Mouse (Mus musculus): ENCODE data around the gene 2310034C09Rik. TPM values are rescaled to one million over a fixed set of nuclear protein-coding genes. Genes with fewer than 3 reads are reported as not detected.
A peak's percentile ranks its signal among the peaks of the same experiment; 100 is the strongest.
"Not testable (repeated sequence)": the region's sequence is repeated elsewhere in the genome, so short reads cannot be mapped to it uniquely, and the experiment has no call there.

2310034C09Rik gene
- polyA plus RNA-seq (2012; rRNA removed), result not detected in 2 replicates

GRCm38 (mm10) chr16:88758547-88758946 is at the start of gene 2310034C09Rik:
Gene 2310034C09Rik (plus strand): TSS chr16:88758847.
- H3K27ac ChIP-seq (ENCODE audit: insufficient read depth, low read length); H3K4me3 ChIP-seq (ENCODE audit: insufficient read depth, low read length); H3K4me1 ChIP-seq (ENCODE audit: control insufficient read depth, insufficient read depth, low read length): not testable (repeated sequence)

- no peak for TF ChIP-seq CTCF (IDR thresholded peaks at IDR 0.05; ENCODE audit: extremely low read depth, insufficient read depth, low read length)
- TF ChIP-seq POLR2A (IDR thresholded peaks at IDR 0.05; ENCODE audit: extremely low read depth, insufficient read depth, low read length), result no peak
- H3K27ac ChIP-seq (ENCODE audit: insufficient read depth, low read length), result no peak overlapping the region
- no peak overlapping the region for H3K4me3 ChIP-seq (ENCODE audit: insufficient read depth, low read length)
- H3K4me1 ChIP-seq (ENCODE audit: control insufficient read depth, insufficient read depth, low read length), result no peaks in the 10 kb centered on the region
These were observed 47.9 kb upstream of the 2310034C09Rik start for GRCm38 (mm10) chr16:88710757-88711156.

GRCm38 (mm10) chr16:88711245-88711644 is 47.4 kb upstream of the 2310034C09Rik start:
- Histone ChIP-seq H3K4me3 (ENCODE audit: insufficient read depth, low read length) (no peak overlapping the region), H3K4me1 (ENCODE audit: control insufficient read depth, insufficient read depth, low read length) (no peaks in the 10 kb centered on the region), H3K27ac (ENCODE audit: insufficient read depth, low read length) (no peak overlapping the region)
- TF ChIP-seq POLR2A (IDR thresholded peaks at IDR 0.05; ENCODE audit: extremely low read depth, insufficient read depth, low read length) (no peak), CTCF (IDR thresholded peaks at IDR 0.05; ENCODE audit: extremely low read depth, insufficient read depth, low read length) (0 out of 2 replicates have a peak, but pooled peaks have one; percentile 15)

GRCm38 (mm10) chr16:88716549-88716948 is 42.1 kb upstream of the 2310034C09Rik start:
- Histone ChIP-seq H3K27ac (ENCODE audit: insufficient read depth, low read length) (no peak overlapping the region), H3K4me3 (ENCODE audit: insufficient read depth, low read length) (no peak overlapping the region), H3K4me1 (ENCODE audit: control insufficient read depth, insufficient read depth, low read length) (no peaks in the 10 kb centered on the region)
- no peak for TF ChIP-seq CTCF (IDR thresholded peaks at IDR 0.05; ENCODE audit: extremely low read depth, insufficient read depth, low read length)
- TF ChIP-seq POLR2A (IDR thresholded peaks at IDR 0.05; ENCODE audit: extremely low read depth, insufficient read depth, low read length), result no peak

GRCm38 (mm10) chr16:88720031-88720430 is 38.6 kb upstream of the 2310034C09Rik start:
- Histone ChIP-seq H3K4me1 (ENCODE audit: control insufficient read depth, insufficient read depth, low read length) (no peaks in the 10 kb centered on the region), H3K4me3 (ENCODE audit: insufficient read depth, low read length) (no peak overlapping the region), H3K27ac (ENCODE audit: insufficient read depth, low read length) (no peak overlapping the region)
- TF ChIP-seq CTCF (IDR thresholded peaks at IDR 0.05; ENCODE audit: extremely low read depth, insufficient read depth, low read length) (no peak), POLR2A (IDR thresholded peaks at IDR 0.05; ENCODE audit: extremely low read depth, insufficient read depth, low read length) (no peak)

GRCm38 (mm10) chr16:88728812-88729275 is 29.8 kb upstream of the 2310034C09Rik start, which contains the start of gene Krtap13-1:
Gene Krtap13-1 (plus strand): TSS chr16:88728862.
- Histone ChIP-seq H3K4me3 (ENCODE audit: insufficient read depth, low read length) (no peak within 1 kb of the TSS), H3K27ac (ENCODE audit: insufficient read depth, low read length) (no peak within 1 kb of the TSS), H3K4me1 (ENCODE audit: control insufficient read depth, insufficient read depth, low read length) (no peaks in the 10 kb centered on the region)
- no peak for TF ChIP-seq CTCF (IDR thresholded peaks at IDR 0.05; ENCODE audit: extremely low read depth, insufficient read depth, low read length)
- TF ChIP-seq POLR2A (IDR thresholded peaks at IDR 0.05; ENCODE audit: extremely low read depth, insufficient read depth, low read length), result no peak

- Histone ChIP-seq H3K27ac (ENCODE audit: insufficient read depth, low read length) (no peak overlapping the region), H3K4me3 (ENCODE audit: insufficient read depth, low read length) (no peak overlapping the region), H3K4me1 (ENCODE audit: control insufficient read depth, insufficient read depth, low read length) (no peaks in the 10 kb centered on the region)
- TF ChIP-seq POLR2A (IDR thresholded peaks at IDR 0.05; ENCODE audit: extremely low read depth, insufficient read depth, low read length), result no peak
- no peak for TF ChIP-seq CTCF (IDR thresholded peaks at IDR 0.05; ENCODE audit: extremely low read depth, insufficient read depth, low read length)
These were observed 23.3 kb upstream of the 2310034C09Rik start for GRCm38 (mm10) chr16:88735391-88735790.

- no peak for TF ChIP-seq CTCF (IDR thresholded peaks at IDR 0.05; ENCODE audit: extremely low read depth, insufficient read depth, low read length)
- no peak for TF ChIP-seq POLR2A (IDR thresholded peaks at IDR 0.05; ENCODE audit: extremely low read depth, insufficient read depth, low read length)
- Histone ChIP-seq H3K4me3 (ENCODE audit: insufficient read depth, low read length) (no peak overlapping the region), H3K4me1 (ENCODE audit: control insufficient read depth, insufficient read depth, low read length) (no peaks in the 10 kb centered on the region), H3K27ac (ENCODE audit: insufficient read depth, low read length) (no peak overlapping the region)
These were observed 13.8 kb upstream of the 2310034C09Rik start for GRCm38 (mm10) chr16:88744750-88745340.

- Histone ChIP-seq H3K27ac (ENCODE audit: insufficient read depth, low read length) (no peak overlapping the region), H3K4me1 (ENCODE audit: control insufficient read depth, insufficient read depth, low read length) (no peaks in the 10 kb centered on the region), H3K4me3 (ENCODE audit: insufficient read depth, low read length) (no peak overlapping the region)
- TF ChIP-seq POLR2A (IDR thresholded peaks at IDR 0.05; ENCODE audit: extremely low read depth, insufficient read depth, low read length) (no peak), CTCF (IDR thresholded peaks at IDR 0.05; ENCODE audit: extremely low read depth, insufficient read depth, low read length) (no peak)
These were observed 10.7 kb upstream of the 2310034C09Rik start for GRCm38 (mm10) chr16:88747943-88748342.

- H3K4me1 ChIP-seq (ENCODE audit: control insufficient read depth, insufficient read depth, low read length); H3K4me3 ChIP-seq (ENCODE audit: insufficient read depth, low read length); H3K27ac ChIP-seq (ENCODE audit: insufficient read depth, low read length): not testable (repeated sequence)
These were observed 7.1 kb upstream of the 2310034C09Rik start, which contains the start of gene Krtap13 for GRCm38 (mm10) chr16:88751535-88751934. Gene Krtap13 (minus strand): TSS chr16:88751635.
